Mouse (Mus musculus): ENCODE measurements around the gene Macf1. TPM values are rescaled to one million over a fixed set of nuclear protein-coding genes. Genes with fewer than 3 reads are reported as not detected.
"Not testable (repeated sequence)": the region's sequence is repeated elsewhere in the genome, so short reads cannot be mapped to it uniquely, and the experiment has no call there.

The Macf1 gene
- total RNA-seq, 2 experiments from 2014 or later = 337 to 347 TPM

GRCm38 (mm10) chr4:123331961-123332360 lies 352.2 kb downstream of the Macf1 start:
- intact Hi-C loops (cut with DNase I); DNase-seq: not testable (repeated sequence)

DNA sequence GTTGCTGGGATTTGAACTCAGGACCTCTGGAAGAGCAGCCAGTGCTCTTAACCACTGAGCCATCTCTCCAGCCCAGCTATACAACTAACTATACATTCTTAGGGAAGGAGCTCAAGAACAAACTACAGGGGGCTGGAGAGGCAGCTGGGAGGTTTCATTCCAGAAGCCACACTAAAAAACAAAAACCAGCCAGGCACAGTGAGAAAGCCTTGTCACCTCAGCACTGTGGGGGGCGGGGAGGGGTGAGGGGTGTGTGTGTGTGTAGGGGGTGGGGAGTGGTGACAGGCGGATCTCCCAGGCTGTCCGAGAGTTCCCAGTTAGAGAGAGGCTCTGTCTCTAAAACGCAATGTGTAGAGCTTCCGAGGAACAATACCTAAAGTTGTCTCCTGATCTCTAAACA lies 352.8 kb downstream of the Macf1 start:
- no peak for DNase-seq
- intact Hi-C loops (cut with DNase I) = no loop called here

DNA sequence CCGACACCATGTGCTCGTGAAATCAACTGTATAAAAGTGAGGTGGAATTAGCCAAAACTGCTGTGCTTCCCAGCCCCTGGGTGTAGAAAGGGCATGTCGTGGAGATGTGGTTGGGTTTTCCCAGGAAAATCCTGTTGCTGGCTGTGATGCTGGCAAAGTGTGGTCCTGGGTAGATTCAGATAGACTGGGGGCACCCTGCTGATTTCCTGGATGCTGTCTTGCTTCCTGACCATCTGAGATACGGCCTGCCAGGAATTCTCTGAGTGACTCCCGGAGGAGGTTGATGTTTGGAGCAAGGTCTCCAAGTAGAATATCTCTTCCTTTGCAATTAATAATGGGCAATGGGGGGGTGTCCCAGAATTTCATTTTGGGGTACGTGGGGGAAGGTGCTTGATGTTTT lies 355.2 kb downstream of the Macf1 start:
- DNase-seq = peak; percentile 37
- intact Hi-C loops (cut with DNase I) = no loop called here

DNA sequence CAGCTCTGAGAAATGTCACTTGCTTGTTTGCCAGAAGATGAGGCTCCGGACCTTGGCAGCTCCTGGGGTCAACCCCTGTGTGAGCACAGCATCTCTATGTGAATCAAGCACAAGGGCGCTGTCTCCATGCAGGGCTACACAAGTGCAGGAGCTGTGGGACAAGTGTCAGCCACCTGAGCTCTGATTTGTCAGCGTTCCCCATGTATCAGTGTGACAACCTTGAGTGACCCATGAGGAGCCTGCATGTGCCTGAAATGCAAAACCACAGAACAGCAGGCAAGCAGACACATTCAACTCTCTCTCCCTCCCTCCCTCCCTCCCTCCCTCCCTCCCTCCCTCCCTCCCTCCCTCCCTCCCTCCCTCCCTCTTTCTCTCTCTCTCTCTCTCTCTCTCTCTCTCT lies 356.5 kb downstream of the Macf1 start:
- intact Hi-C loops (cut with DNase I) = no loop called here

GRCm38 (mm10) chr4:123326087-123326486 lies 358.1 kb downstream of the Macf1 start:
- intact Hi-C loops (cut with DNase I) = no loop called here
- DNase-seq = no peak

More for the DNA sequence above, 356.5 kb downstream of the Macf1 start:
- no peak for DNase-seq

DNA sequence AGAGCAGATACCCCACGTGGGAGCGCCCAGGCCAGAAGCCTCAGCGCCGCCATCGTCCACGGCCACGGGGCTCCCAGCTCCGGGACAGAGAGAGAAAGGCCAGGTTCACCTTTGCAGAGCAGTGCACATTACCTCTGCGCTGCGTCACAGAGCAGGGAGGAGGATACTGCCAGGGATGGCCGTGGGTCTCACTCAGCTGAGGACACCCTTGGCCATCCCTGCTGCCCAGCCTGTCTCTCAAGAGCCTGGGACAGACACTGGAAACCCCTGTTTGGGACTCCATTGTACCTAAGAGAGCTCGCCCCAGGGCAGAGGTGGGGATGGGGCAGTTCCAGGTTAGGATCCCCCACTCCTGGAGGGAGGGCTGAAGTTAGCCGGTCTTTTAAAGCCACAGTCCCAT lies 360.6 kb downstream of the Macf1 start, which contains the start of gene Oxct2a:
Gene Oxct2a, minus strand, starts transcription at position 101 of the 400 bp plus-strand sequence.
- DNase-seq = no peak
- intact Hi-C loops (cut with DNase I) = no loop called here

- intact Hi-C loops (cut with DNase I); DNase-seq: not testable (repeated sequence)
Observed at GRCm38 (mm10) chr4:123322910-123323309, 361.2 kb downstream of the Macf1 start.

DNA sequence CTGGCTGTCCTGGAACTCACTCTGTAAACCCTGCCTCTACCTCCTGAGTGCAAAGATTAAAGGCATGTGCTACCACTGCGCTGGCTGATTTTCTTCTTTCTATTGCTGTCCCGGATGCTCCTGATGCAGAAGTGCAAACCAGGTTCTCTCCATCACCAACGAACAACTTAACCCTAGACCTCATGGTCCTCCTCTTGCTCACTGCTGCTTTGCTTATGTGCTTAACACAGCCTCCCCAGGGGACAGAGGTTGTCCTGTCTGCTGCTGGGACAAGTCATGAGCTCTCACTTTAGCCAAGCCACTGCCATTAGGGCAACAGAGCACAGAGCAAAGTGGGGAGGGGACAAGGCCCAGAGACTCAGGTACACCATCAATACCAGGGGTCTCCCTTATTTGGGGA lies 369.7 kb downstream of the Macf1 start:
- intact Hi-C loops (cut with DNase I) = no loop called here
- DNase-seq = no peak

GRCm38 (mm10) chr4:123313010-123313409 lies 371.1 kb downstream of the Macf1 start:
- intact Hi-C loops (cut with DNase I) = no loop called here
- no peak for DNase-seq

GRCm38 (mm10) chr4:123311845-123312244 lies 372.3 kb downstream of the Macf1 start:
- intact Hi-C loops (cut with DNase I) = no loop called here
- no peak for DNase-seq

- intact Hi-C loops (cut with DNase I) = no loop called here
- no peak for DNase-seq
Observed at GRCm38 (mm10) chr4:123308292-123308691, 375.9 kb downstream of the Macf1 start.

DNA sequence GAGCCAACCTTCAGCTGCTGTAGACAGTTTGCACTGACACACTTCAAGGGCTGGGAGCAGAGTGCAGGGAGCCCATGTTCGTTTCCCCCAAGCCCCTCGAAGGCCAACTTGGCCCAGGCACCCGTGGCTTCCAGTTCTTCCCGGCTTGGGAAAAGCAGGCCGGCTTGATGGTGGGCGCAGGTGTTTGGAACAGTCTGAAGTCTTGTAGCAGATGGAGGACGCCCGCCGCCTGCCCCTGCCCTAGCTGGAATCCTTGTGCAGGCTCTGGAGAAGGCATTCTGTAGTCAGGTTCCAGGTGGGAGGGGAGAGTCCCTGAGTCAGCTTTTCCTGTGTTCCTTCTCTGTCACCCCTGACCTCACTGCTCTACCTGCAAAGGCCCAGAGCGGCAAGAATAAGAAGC lies 377.2 kb downstream of the Macf1 start:
- intact Hi-C loops (cut with DNase I) = no loop called here
- DNase-seq = peak; percentile 75

DNA sequence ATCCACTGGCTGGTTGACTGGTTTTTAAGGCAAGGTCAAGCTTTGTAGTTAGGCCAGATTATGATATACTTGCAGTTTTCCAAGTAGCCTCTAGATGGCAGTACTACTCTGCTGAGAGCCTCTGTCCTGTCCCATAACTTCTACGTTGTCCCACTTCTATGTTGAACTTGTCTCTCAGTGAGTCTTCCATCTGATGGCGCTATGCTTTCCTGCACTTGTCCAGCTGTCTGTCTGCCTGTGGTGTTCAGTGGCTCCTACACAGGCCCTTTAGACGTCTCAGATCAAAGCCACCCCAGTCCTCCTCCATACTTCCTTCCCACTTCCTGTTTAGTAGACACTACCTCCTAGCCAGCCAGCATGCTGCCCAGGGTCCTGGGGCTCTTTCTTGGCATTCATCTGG lies 378.4 kb downstream of the Macf1 start:
- intact Hi-C loops (cut with DNase I) = no loop called here
- DNase-seq = no peak

Small RNAs within 50 kb of the gene (microRNA-seq; reads per million reads assigned to microRNA genes)
- not detected for gene Mir6398

Other genes starting within 250 kb of the Macf1 start
- 100 to 1,000 TPM; 134 to 138 TPM for gene Ndufs5, start 33.8 kb upstream of the Macf1 start, total RNA-seq (2021)
- 10 to 100 TPM; 46.5 to 46.9 TPM for gene Akirin1, start 66.0 kb upstream of the Macf1 start, total RNA-seq (2021)
- gene Rhbdl2, start 103.5 kb upstream of the Macf1 start, total RNA-seq (2021) = 1 to 10 TPM in 1 of 2 experiments, under 1 TPM in 1; 0.95 to 1.5 TPM
- not detected for gene 4933427I04Rik, start 175.3 kb upstream of the Macf1 start, total RNA-seq (2021)
- gene Mycbp, start 220.5 kb upstream of the Macf1 start, total RNA-seq (2021) = 10 to 100 TPM; 16.8 to 17.6 TPM
- gene Rragc, start 233.1 kb upstream of the Macf1 start, total RNA-seq (2021) = 10 to 100 TPM; 45.7 to 48.4 TPM
- gene 4930535I16Rik, start 233.7 kb upstream of the Macf1 start, total RNA-seq (2021) = not detected